Mouse (Mus musculus) c-Kit-negative CD71-positive TER-119-positive erythroid progenitor cells, embryonic 14.5 days (primary cell): ENCODE results near the gene Etv1.

ENCODE experiments used
- DNase-seq: peaks from one replicate; pipeline ENCODE4 v3.0.0-alpha.2; 2013; ENCODE audit warnings: low read depth, low spot score

Etv1 gene

GRCm38 (mm10) chr12:38779186-38779777, at the start of gene Etv1:
TSS of gene Etv1 (plus strand) at chr12:38779380.
- DNase-seq: no peak

GRCm38 (mm10) chr12:38729661-38730060, 49.5 kb upstream of the Etv1 start:
- DNase-seq: no peak

- DNase-seq: no peak
Measured at GRCm38 (mm10) chr12:38730791-38731190, 48.4 kb upstream of the Etv1 start.

GRCm38 (mm10) chr12:38759322-38759721, 19.9 kb upstream of the Etv1 start:
- DNase-seq: no peak

GRCm38 (mm10) chr12:38777316-38777715, 1.9 kb upstream of the Etv1 start:
- DNase-seq: no peak

GRCm38 (mm10) chr12:38777957-38778298, 1.3 kb upstream of the Etv1 start:
- no peak for DNase-seq

GRCm38 (mm10) chr12:38778299-38779075, 693 bp upstream of the Etv1 start:
- no peak for DNase-seq

- no peak for DNase-seq
Measured at GRCm38 (mm10) chr12:38780006-38780954, 1.1 kb downstream of the Etv1 start.

GRCm38 (mm10) chr12:38780955-38781304, 1.8 kb downstream of the Etv1 start:
- no peak for DNase-seq

GRCm38 (mm10) chr12:38781686-38782085, 2.5 kb downstream of the Etv1 start:
- DNase-seq: no peak

GRCm38 (mm10) chr12:38783291-38783690, 4.1 kb downstream of the Etv1 start:
- no peak for DNase-seq

GRCm38 (mm10) chr12:38784221-38784620, 5.0 kb downstream of the Etv1 start:
- DNase-seq: no peak

- DNase-seq: no peak
Measured at GRCm38 (mm10) chr12:38786571-38786970, 7.4 kb downstream of the Etv1 start.

- DNase-seq: no peak
Measured at GRCm38 (mm10) chr12:38787704-38788103, 8.5 kb downstream of the Etv1 start.

- DNase-seq: no peak
Measured at GRCm38 (mm10) chr12:38788621-38789020, 9.4 kb downstream of the Etv1 start.

- DNase-seq: no peak
Measured at GRCm38 (mm10) chr12:38789789-38790355, 10.7 kb downstream of the Etv1 start.

- no peak for DNase-seq
Measured at GRCm38 (mm10) chr12:38793076-38793475, 13.9 kb downstream of the Etv1 start.

GRCm38 (mm10) chr12:38793697-38794096, 14.5 kb downstream of the Etv1 start:
- no peak for DNase-seq

- DNase-seq: no peak
Measured at GRCm38 (mm10) chr12:38807031-38807430, 27.9 kb downstream of the Etv1 start.

GRCm38 (mm10) chr12:38812392-38812791, 33.2 kb downstream of the Etv1 start:
- DNase-seq: no peak

- DNase-seq: no peak
Measured at GRCm38 (mm10) chr12:38814010-38814786, 35.0 kb downstream of the Etv1 start.
